In genomic region chr3:129650931-129651330, GRCm38 (mm10) we compare ENCODE assay signal across 16 mouse cellular contexts.
"Had no signal": no experiment of that assay in that cellular context is flagged by ENCODE, and none has a peak within 500 bp of the region (broad histone marks: within the 10 kb centered on the region; RNA-seq: fewer than 3 reads in every experiment).

No protein-coding gene starts in this region.

- H3K27ac ChIP-seq: neural tube, embryonic 13.5 days; neural tube, embryonic 15.5 days; stomach, embryonic 15.5 days; stomach, postnatal 0 days had no signal

- DNase-seq: retina, postnatal 1 day; right cerebral cortex, adult 18-20 months; right cerebral cortex, postnatal 14 days; right cerebral cortex, postnatal 25 days; right cerebral cortex, postnatal 4 days; spleen, adult 18-20 months; thymus, adult 18-20 months; thymus, adult 2 months; thymus, postnatal 14 days; thymus, postnatal 25 days; thymus, postnatal 36 days; thymus, postnatal 4 days had no signal

- H3K4me1 ChIP-seq: stomach, embryonic 15.5 days had no signal

- H3K9ac ChIP-seq: neural tube, embryonic 13.5 days; neural tube, embryonic 15.5 days; stomach, embryonic 15.5 days had no signal

- H3K4me3 ChIP-seq: neural tube, embryonic 13.5 days; neural tube, embryonic 15.5 days; stomach, embryonic 15.5 days had no signal

- H3K36me3 ChIP-seq: neural tube, embryonic 13.5 days; neural tube, embryonic 15.5 days; stomach, embryonic 15.5 days had no signal

- H3K9me3 ChIP-seq: neural tube, embryonic 13.5 days; neural tube, embryonic 15.5 days; stomach, embryonic 15.5 days had no signal
